Mouse (Mus musculus) limb, embryonic 10.5 days (tissue): ENCODE results near the gene Sp6. TPM values are rescaled to one million over a fixed set of nuclear protein-coding genes. Genes with fewer than 3 reads are reported as not detected.
A peak's percentile ranks its signal among the peaks of the same experiment; 100 is the strongest.

ENCODE experiments used
- DNase-seq: peaks from one replicate; pipeline ENCODE4 v3.0.0-alpha.2; 2017; ENCODE audit warnings: low spot score
- H3K27ac ChIP-seq: fragments of 300-500 bp; sonication (generic); 2 replicates; pipeline ENCODE4 v1.5.1; 2016; ENCODE audit warnings: mild to moderate bottlenecking
- H3K27me3 ChIP-seq: fragments of 300-500 bp; sonication (generic); 2 replicates; pipeline ENCODE4 v1.6.1; 2016; ENCODE audit warnings: low read depth, mild to moderate bottlenecking; ENCODE audit not compliant: poor library complexity, severe bottlenecking
- H3K36me3 ChIP-seq: fragments of 300-500 bp; sonication (generic); 2 replicates; pipeline ENCODE4 v1.6.1; 2016; ENCODE audit warnings: mild to moderate bottlenecking, moderate library complexity
- H3K4me1 ChIP-seq: fragments of 300-500 bp; sonication (generic); 2 replicates; pipeline ENCODE4 v1.6.1; 2016
- H3K4me3 ChIP-seq: fragments of 300-500 bp; sonication (generic); 2 replicates; pipeline ENCODE4 v1.5.1; 2016; ENCODE audit warnings: mild to moderate bottlenecking, moderate library complexity
- H3K9me3 ChIP-seq: fragments of 300-500 bp; sonication (generic); replicated peaks from 2 replicates; pipeline ENCODE4 v1.6.1; 2016; ENCODE audit warnings: mild to moderate bottlenecking
- WGBS: fragments of 180-500 bp; shearing (Covaris S2); methylation state at CpG from one replicate; pipeline ENCODE4 v1.1.7; 2016; 5-methylcytosine and 5-hydroxymethylcytosine counted together
- polyA plus RNA-seq: library from polyadenylated mRNA; unstranded; fragments of >200 nt; fragmentation: Nextera tagmentation; extraction: Ambion mirVana; gene quantifications from 2 replicates; pipeline ENCODE4 v1.2.1, GENCODE M21; 2016

Gene Sp6
- polyA plus RNA-seq, 1 experiment from 2014 or later: 9.2 TPM

GRCm38 (mm10) chr11:96975511-96976378 is 37.4 kb upstream of the Sp6 start:
- 92% methylated on average over 10 of the region's 10 CpGs for WGBS
- no peaks in the 10 kb centered on the region for H3K27me3 ChIP-seq
- H3K4me3 ChIP-seq: peak overlapping the region; percentile 81
- H3K36me3 ChIP-seq: peaks cover 5% of the 10 kb centered on the region; the same call in 1 of the 2 replicates
- H3K9me3 ChIP-seq: no peaks in the 10 kb centered on the region
- H3K27ac ChIP-seq: no peak overlapping the region
- H3K4me1 ChIP-seq: peaks cover 28% of the 10 kb centered on the region
- DNase-seq: no peak

- WGBS: 59% methylated on average over 3 of the region's 3 CpGs
- no peak for DNase-seq
- Histone ChIP-seq H3K27me3 (no peaks in the 10 kb centered on the region), H3K9me3 (no peaks in the 10 kb centered on the region), H3K36me3 (peaks cover 5% of the 10 kb centered on the region; the same call in 1 of the 2 replicates), H3K27ac (peak overlapping the region; percentile 99), H3K4me1 (peaks cover 28% of the 10 kb centered on the region), H3K4me3 (peak overlapping the region; percentile 81)
Measured at GRCm38 (mm10) chr11:96976379-96976687, 36.9 kb upstream of the Sp6 start.

DNA sequence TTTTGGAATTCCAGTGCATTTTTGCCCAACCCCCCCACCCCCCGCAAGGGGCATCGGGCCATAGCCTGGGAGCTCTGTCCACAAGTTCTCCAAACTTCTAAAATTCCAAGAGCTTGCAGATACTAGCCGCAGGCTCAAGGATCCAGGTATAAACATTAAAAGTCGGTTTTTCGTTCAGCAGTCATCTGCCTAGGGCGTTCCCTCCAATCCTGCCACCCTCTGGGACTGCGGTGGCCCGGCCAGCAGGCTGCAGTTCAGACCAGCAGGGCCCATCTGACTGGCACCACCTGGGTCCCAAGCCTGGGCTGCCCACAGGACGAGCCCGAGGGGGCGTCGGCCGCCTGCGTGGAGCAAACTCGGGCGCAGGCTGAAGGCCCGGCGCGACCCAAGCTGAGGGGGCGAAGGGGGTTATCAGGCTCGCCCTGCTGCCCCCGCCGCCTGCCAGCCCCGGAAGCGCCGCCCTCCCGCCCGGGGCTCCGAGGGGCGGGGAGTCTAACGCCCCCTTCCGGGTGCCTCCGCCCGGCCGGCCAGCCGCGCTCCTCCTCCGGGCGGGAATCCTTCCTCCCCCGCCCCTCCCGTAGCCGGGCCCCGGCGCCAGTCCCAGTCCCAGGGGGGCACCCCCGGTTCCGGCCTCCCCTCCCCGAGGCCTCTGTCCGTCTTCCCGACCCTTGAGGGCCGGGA is 36.1 kb upstream of the Sp6 start:
- under 1% methylated on average over 47 of the region's 50 CpGs for WGBS
- Histone ChIP-seq H3K4me1 (peaks cover 32% of the 10 kb centered on the region), H3K36me3 (peaks cover 5% of the 10 kb centered on the region; the same call in 1 of the 2 replicates), H3K4me3 (peak overlapping the region; percentile 81), H3K9me3 (no peaks in the 10 kb centered on the region), H3K27me3 (peaks cover 6% of the 10 kb centered on the region; the same call in 1 of the 2 replicates), H3K27ac (peak overlapping the region; percentile 99)
- peak; percentile 91 for DNase-seq

DNA sequence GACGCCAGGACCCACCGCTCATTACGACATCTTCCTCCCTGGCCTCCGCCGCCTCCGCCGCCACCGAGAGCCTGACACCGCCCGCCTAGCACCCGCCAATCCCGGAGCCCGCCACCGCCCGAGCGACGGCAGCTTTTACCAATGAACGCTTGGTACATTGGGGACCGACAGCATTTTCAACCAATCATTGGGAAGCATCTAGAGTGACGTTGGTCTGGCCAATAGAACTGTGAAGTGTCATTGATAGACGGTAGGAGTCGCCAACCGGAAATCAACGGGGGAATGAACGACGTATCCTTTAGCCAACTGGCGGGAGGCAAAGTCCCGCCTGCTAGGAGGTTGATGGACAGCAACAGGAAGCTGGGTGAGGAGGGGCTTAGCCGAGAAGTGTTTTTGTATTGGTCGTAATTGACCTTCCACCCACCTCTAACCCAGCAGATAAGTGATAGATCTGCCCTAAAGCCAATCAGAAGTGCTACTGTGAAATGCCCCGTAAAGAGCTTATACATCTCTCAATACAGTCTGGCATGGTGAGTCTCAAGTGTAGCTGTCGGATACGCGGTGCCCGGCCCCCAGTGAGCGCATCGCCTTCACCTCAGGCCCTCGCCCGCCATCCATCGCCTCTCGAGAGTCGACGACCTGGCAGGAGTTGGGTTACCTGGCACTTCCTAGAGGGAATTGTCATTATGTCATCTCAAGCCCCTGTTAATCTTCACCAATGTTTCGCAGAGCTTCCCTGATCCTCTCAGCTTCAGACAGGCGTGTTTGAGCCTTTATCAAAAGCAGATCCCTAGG is 35.4 kb upstream of the Sp6 start:
- peaks cover 9% of the 10 kb centered on the region; the same call in 1 of the 2 replicates for H3K27me3 ChIP-seq
- under 1% methylated on average over 45 of the region's 45 CpGs for WGBS
- H3K9me3 ChIP-seq: no peaks in the 10 kb centered on the region
- peaks cover 5% of the 10 kb centered on the region; the same call in 1 of the 2 replicates for H3K36me3 ChIP-seq
- peaks cover 35% of the 10 kb centered on the region for H3K4me1 ChIP-seq
- DNase-seq: peak; percentile 98
- H3K4me3 ChIP-seq: peak overlapping the region; percentile 81
- H3K27ac ChIP-seq: peak overlapping the region; percentile 99

GRCm38 (mm10) chr11:96978401-96979246 is 34.6 kb upstream of the Sp6 start:
- no peak for DNase-seq

GRCm38 (mm10) chr11:96979329-96979728 is 33.9 kb upstream of the Sp6 start:
- H3K4me3 ChIP-seq: no peak overlapping the region
- no peak for DNase-seq
- H3K27me3 ChIP-seq: peaks cover 15% of the 10 kb centered on the region; the same call in 1 of the 2 replicates
- H3K4me1 ChIP-seq: peaks cover 35% of the 10 kb centered on the region
- no peaks in the 10 kb centered on the region for H3K9me3 ChIP-seq
- H3K36me3 ChIP-seq: no peaks in the 10 kb centered on the region
- H3K27ac ChIP-seq: no peak overlapping the region
- WGBS: 88% methylated on average over 7 of the region's 7 CpGs

More at GRCm38 (mm10) chr11:96978401-96979246, 34.6 kb upstream of the Sp6 start:
- H3K36me3 ChIP-seq: peaks cover 2% of the 10 kb centered on the region; the same call in 1 of the 2 replicates
- no peaks in the 10 kb centered on the region for H3K9me3 ChIP-seq
- peaks cover 35% of the 10 kb centered on the region for H3K4me1 ChIP-seq
- H3K27ac ChIP-seq: peak overlapping the region; percentile 85
- 32% methylated on average over 17 of the region's 17 CpGs for WGBS
- peak overlapping the region; percentile 81 for H3K4me3 ChIP-seq
- peaks cover 9% of the 10 kb centered on the region; the same call in 1 of the 2 replicates for H3K27me3 ChIP-seq

- Histone ChIP-seq H3K27me3 (peaks cover 21% of the 10 kb centered on the region; the same call in 1 of the 2 replicates), H3K4me1 (peaks cover 42% of the 10 kb centered on the region), H3K36me3 (no peaks in the 10 kb centered on the region), H3K4me3 (no peak overlapping the region), H3K27ac (no peak overlapping the region), H3K9me3 (no peaks in the 10 kb centered on the region)
- no peak for DNase-seq
- 81% methylated on average over 5 of the region's 5 CpGs for WGBS
Measured at GRCm38 (mm10) chr11:96980021-96980420, 33.2 kb upstream of the Sp6 start.

- no peak for DNase-seq
- Histone ChIP-seq H3K9me3 (no peaks in the 10 kb centered on the region), H3K36me3 (no peaks in the 10 kb centered on the region), H3K4me3 (no peak overlapping the region), H3K27ac (no peak overlapping the region), H3K4me1 (peaks cover 47% of the 10 kb centered on the region), H3K27me3 (peaks cover 24% of the 10 kb centered on the region; the same call in 1 of the 2 replicates)
- WGBS: 73% methylated on average over 15 of the region's 15 CpGs
Measured at GRCm38 (mm10) chr11:96981461-96981860, 31.7 kb upstream of the Sp6 start.

- H3K27ac ChIP-seq: peak overlapping the region; percentile 10; the same call in 1 of the 2 replicates
- peak; percentile 87 for DNase-seq
- peaks cover 52% of the 10 kb centered on the region for H3K4me1 ChIP-seq
- H3K36me3 ChIP-seq: no peaks in the 10 kb centered on the region
- peaks cover 33% of the 10 kb centered on the region; the same call in 1 of the 2 replicates for H3K27me3 ChIP-seq
- H3K4me3 ChIP-seq: peak overlapping the region; percentile 23; the same call in 1 of the 2 replicates
- no peaks in the 10 kb centered on the region for H3K9me3 ChIP-seq
- WGBS: 3% methylated on average over 7 of the region's 7 CpGs
Measured at GRCm38 (mm10) chr11:96982355-96982754, 30.8 kb upstream of the Sp6 start.

DNA sequence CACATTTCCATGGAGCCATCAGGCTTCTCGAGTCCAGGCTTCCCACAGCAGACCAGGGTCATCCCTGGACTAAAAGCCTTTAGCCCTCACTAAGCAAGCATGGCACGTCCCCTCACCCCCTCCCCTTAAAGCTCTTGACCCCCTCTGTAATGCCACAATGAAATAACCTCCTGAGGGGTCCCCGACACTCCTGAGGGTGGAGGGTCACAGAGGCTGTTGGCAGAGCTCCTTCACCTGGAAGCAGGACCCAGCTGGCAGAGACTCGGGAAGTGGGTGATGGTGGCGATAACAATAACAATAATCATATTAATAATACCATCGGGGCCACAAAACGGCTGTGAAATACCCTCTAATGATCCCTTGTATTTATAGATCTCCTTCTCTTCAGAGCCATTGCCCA is 30.3 kb upstream of the Sp6 start, which contains the start of gene Sp2:
TSS of gene Sp2 (minus strand) at position 101 of the 400 bp plus-strand sequence.
- no peaks in the 10 kb centered on the region for H3K9me3 ChIP-seq
- DNase-seq: no peak
- WGBS: 70% methylated on average over 7 of the region's 7 CpGs
- H3K36me3 ChIP-seq: no peaks in the 10 kb centered on the region
- H3K4me3 ChIP-seq: peak within 1 kb of the TSS; percentile 23; the same call in 1 of the 2 replicates
- H3K27ac ChIP-seq: peak within 1 kb of the TSS; percentile 10; the same call in 1 of the 2 replicates
- peaks cover 33% of the 10 kb centered on the region; the same call in 1 of the 2 replicates for H3K27me3 ChIP-seq
- peaks cover 57% of the 10 kb centered on the region for H3K4me1 ChIP-seq

DNA sequence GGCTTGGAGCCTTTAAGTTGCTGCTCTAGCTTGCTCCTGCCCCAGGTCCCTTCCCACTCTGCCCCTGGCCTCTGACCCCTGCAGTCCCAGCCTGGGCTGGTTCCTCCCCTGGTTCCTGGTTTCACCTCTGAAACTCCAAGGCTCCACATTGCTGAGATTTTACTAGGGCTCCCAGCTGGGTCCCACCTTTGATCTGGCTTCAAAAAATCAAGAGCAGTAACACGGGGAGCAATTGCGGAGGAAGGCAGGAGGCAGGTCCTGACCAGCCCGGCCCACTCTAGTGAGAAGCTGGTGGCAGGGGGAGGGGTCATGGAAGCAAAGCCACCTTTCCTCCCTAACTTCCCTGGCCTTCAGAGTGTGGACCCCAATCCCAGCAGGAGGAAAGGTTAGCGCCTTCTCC is 28.3 kb upstream of the Sp6 start:
- peak; percentile 56 for DNase-seq
- Histone ChIP-seq H3K4me3 (peak overlapping the region; percentile 13; the same call in 1 of the 2 replicates), H3K4me1 (peaks cover 56% of the 10 kb centered on the region), H3K9me3 (no peaks in the 10 kb centered on the region), H3K27ac (peak overlapping the region; percentile 69), H3K27me3 (peaks cover 38% of the 10 kb centered on the region; the same call in 1 of the 2 replicates), H3K36me3 (no peaks in the 10 kb centered on the region)
- WGBS: 7% methylated on average over 4 of the region's 4 CpGs
